Mouse (Mus musculus): Measurements from ENCODE around the gene Pten.
"Not testable (repeated sequence)": the region's sequence is repeated elsewhere in the genome, so short reads cannot be mapped to it uniquely, and the experiment has no call there.

The Pten gene

GRCm38 (mm10) chr19:32807610-32808009 is 50.3 kb downstream of the Pten start:
- DNase-seq (ENCODE audit: extremely low read depth, low read depth), result no peak

GRCm38 (mm10) chr19:32808690-32809089 is 51.4 kb downstream of the Pten start:
- DNase-seq (ENCODE audit: extremely low read depth, low read depth), result no peak

DNA sequence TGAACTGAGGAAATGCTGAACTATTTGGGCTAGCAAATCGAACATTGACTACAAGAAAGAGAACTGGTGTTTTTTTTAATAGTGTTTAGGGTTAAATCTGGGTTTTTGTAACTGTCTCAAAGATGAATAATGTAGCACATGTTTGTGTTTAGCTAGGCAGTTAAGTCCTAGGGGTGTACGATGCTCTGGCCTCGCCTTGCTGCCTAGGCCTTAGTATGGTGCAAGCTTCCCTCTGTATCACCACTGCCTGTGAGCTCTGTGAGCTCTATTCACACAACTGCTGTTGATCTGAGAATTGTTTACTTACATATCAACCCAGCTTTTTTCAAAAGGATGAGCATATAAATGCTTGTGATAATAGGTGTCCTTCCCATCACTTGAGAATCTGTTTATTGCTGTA is 51.8 kb downstream of the Pten start:
- no peak for DNase-seq (ENCODE audit: extremely low read depth, low read depth)

DNA sequence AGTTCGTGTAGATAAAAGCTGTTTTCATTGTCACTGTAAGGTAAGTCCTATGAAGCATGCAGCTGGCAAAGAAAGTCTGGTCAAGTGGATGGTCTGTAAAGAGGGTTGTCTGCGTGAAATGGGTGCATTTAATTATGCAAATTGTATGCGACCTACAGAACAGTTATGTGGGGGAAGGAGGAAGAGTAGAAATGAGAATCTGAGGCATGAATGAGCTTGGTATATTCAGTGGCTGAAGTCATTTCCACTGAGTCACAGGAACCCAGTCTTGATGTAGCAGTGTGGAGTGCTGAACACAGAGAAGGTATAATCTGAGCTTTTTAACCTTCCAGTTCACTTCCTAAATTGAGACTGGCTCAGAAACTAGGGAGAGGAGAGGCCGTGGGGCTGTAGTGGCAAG is 61.5 kb downstream of the Pten start:
- DNase-seq (ENCODE audit: extremely low read depth, low read depth), result no peak

DNA sequence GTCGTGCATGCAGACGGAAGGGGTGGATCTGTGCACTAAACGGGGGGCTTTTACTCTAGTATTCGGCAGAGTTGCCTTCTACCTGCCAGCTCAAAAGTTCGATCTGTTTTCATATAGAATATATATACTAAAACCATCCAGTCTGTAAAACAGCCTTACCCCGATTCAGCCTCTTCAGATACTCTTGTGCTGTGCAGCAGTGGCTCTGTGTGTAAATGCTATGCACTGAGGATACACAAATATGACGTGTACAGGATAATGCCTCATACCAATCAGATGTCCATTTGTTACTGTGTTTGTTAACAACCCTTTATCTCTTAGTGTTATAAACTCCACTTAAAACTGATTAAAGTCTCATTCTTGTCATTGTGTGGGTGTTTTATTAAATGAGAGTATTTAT is 65.7 kb downstream of the Pten start:
- not testable (repeated sequence) for DNase-seq (ENCODE audit: extremely low read depth, low read depth)

- DNase-seq (ENCODE audit: extremely low read depth, low read depth), result no peak
Measured at GRCm38 (mm10) chr19:32826616-32827015, 69.3 kb downstream of the Pten start.

DNA sequence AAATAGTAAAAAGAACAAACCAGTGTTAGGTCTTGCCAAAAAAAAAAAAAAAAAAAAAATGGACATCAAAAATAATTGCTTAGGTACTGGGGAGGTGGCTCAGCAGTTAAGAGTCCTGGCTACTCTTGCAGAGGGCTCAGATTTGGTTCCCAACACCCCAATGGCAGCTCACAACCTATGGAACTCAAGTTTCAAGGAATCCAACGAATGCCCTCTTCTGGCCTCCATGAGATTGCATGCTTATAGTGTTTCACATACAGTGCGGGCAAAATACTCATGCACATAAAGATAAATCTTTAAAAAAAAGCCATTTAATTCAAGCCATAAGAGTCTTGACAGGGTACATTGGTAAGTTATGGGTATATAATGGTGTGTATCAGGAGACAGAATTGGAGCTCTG is 72.6 kb downstream of the Pten start:
- no peak for DNase-seq (ENCODE audit: extremely low read depth, low read depth)

DNA sequence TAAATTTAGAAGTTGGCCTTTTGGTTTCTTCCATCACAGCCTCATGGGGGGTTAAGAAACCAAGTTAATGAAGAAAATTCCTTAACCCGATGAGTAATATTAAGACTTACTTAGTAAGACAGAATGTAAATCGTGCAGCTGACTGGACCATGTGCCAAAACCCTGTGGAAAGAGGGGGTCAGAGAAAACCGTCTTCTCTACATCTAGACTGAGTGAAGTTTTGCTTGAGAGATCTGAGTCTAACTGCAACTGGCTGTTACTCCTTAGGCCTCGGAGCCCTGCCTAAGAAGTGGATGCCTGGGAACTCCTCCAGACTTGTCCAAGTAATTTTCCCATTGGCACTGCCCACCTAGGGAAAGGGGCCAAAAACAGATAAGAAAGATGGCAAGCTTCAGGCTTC is 74.0 kb downstream of the Pten start:
- no peak for DNase-seq (ENCODE audit: extremely low read depth, low read depth)

- DNase-seq (ENCODE audit: extremely low read depth, low read depth), result no peak
Measured at GRCm38 (mm10) chr19:32840491-32840890, 83.2 kb downstream of the Pten start.

DNA sequence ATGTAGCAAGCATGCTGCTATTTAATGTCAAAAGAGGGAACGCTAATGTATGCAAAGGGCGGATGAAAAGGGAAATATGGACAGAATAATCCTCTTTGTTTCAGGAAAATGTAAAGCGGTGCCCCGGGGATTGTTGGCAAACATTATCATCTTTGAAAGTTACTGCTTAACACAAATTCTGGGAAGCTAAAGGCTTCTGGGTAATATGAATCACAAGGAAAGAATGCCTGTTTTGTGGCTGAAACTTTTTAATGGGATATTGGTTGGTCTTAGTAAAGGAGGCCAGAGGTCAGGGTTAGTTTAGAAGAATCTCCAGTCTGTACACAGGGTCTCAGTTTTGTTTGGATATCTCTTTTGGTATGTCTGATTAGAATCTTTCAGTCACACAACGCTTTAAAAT is 87.2 kb downstream of the Pten start:
- DNase-seq (ENCODE audit: extremely low read depth, low read depth), result no peak

DNA sequence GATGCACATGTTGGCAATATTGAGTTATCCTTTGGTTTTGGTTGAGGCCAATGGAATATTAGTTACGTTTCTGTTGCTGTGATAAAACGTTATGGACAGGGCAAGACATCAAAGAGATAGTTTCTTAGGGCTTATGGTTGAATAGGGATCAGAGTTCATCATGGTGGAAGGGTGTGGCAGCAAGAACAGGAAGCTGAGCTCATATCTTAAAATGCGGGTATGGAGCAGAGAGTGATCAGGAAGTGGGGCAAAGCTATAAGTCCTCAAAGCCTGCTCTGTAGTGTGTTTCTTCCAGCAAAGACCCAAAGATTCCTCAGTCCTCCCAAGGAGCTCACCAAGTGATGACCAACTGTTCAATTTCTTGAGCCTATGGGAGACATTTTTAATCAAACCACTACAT is 90.7 kb downstream of the Pten start:
- peak; percentile 50 for DNase-seq (ENCODE audit: extremely low read depth, low read depth)

DNA sequence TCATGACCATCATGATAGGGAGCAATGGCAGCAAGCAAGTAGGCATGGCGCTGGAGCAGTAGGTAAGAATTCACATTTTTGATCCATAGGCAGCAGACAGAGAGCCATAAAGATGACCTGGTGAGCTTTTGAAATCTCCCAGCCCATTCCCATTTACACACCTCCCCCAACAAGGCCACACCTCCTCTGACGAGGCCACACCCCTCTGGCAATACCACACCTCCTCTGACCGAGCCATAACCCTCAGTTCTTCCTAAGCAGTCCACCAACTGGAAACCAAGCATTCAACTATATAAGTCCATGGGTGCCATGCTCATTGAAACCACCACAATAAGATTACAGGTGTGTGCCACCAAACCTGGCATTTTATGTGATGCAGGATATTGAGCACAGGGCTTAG is 95.0 kb downstream of the Pten start:
- no peak for DNase-seq (ENCODE audit: extremely low read depth, low read depth)

GRCm38 (mm10) chr19:32861675-32862575 is 104.6 kb downstream of the Pten start:
- DNase-seq (ENCODE audit: extremely low read depth, low read depth), result no peak

GRCm38 (mm10) chr19:32866765-32867164 is 109.5 kb downstream of the Pten start:
- no peak for DNase-seq (ENCODE audit: extremely low read depth, low read depth)

DNA sequence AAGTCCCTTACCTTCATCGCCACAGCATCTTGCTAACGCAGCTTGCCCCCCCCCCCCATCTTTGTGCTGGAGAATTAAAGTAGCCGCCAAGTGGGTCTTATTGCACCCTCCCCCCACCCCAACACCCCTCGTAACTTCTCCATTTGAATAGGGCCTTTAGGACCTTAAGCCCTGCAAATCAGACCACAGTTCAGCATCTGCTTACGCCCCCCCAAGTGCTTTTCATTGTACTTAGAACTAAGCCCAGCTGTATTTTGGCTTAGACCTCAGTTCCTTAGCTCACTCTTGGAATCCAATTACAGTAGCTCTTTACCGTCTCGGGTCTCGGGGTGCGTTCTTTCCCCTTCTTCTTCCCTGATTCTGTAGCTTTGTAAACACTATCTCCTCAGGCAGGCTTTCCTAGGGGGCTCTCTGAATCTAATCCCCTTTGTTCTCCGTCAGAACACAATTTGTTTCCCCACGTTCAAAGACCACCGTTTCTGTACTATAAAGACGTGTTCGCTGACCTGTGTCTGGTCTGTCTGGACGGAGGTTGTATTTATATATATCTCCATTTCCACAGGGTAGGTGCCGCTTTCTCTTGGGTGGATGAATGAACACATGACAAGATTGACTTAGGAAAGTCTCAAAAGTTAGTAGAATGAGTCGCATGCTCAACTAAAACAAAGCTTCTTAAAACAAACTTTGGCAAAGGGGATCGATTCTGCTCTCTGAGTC is 110.0 kb downstream of the Pten start:
- no peak for DNase-seq (ENCODE audit: extremely low read depth, low read depth)

GRCm38 (mm10) chr19:32868560-32868959 is 111.3 kb downstream of the Pten start:
- DNase-seq (ENCODE audit: extremely low read depth, low read depth), result no peak

- DNase-seq (ENCODE audit: extremely low read depth, low read depth), result no peak
Measured at GRCm38 (mm10) chr19:32869053-32869680, 111.9 kb downstream of the Pten start.

GRCm38 (mm10) chr19:32873904-32874637 is 116.8 kb downstream of the Pten start:
- DNase-seq (ENCODE audit: extremely low read depth, low read depth), result no peak
